Mouse (Mus musculus) heart, adult 2 months (tissue): ENCODE results near the gene Tub. TPM values are rescaled to one million over a fixed set of nuclear protein-coding genes. Genes with fewer than 3 reads are reported as not detected.

Experiments used
- DNase-seq, 2 experiments: peaks; one replicate each; pipeline ENCODE4 v3.0.0; 2021
- H3K27ac ChIP-seq: fragments of 200-600 bp; 2 replicates; pipeline ENCODE4 v1.8.1; 2022
- H3K27me3 ChIP-seq: fragments of 200-500 bp; 2 replicates; pipeline ENCODE4 v1.6.1; 2012; ENCODE audit warnings: mild to moderate bottlenecking, low read length, inconsistent platforms, mixed read lengths; ENCODE audit not compliant: control insufficient read depth, insufficient read depth
- H3K36me3 ChIP-seq: fragments of 200-500 bp; 2 replicates; pipeline ENCODE4 v1.6.1; 2012; ENCODE audit warnings: low read length, inconsistent platforms; ENCODE audit not compliant: control insufficient read depth, insufficient read depth
- H3K4me1 ChIP-seq: fragments of 200-500 bp; 2 replicates; pipeline ENCODE4 v1.6.1; 2011; ENCODE audit warnings: low read length; ENCODE audit not compliant: control insufficient read depth, insufficient read depth
- H3K4me3 ChIP-seq: fragments of 200-600 bp; 2 replicates; pipeline ENCODE4 v1.8.1; 2022
- H3K79me2 ChIP-seq: fragments of 200-500 bp; replicated peaks from 2 replicates; pipeline ENCODE4 v1.6.1; 2012; ENCODE audit warnings: mild to moderate bottlenecking, inconsistent platforms, low read length, moderate library complexity, mixed read lengths; ENCODE audit not compliant: control insufficient read depth, insufficient read depth
- H3K9ac ChIP-seq: fragments of 200-500 bp; 2 replicates; pipeline ENCODE4 v1.6.1; 2012; ENCODE audit warnings: low read depth, mild to moderate bottlenecking, control low read depth, inconsistent platforms, low read length, mixed read lengths
- CTCF ChIP-seq: fragments of 200-600 bp; IDR thresholded peaks from 2 replicates; pipeline ENCODE4 v1.8.1; 2022; ENCODE audit warnings: antibody characterized with exemption, mild to moderate bottlenecking, moderate library complexity
- EP300 ChIP-seq: fragments of 200-500 bp; IDR thresholded peaks from 2 replicates; pipeline ENCODE4 v1.6.1; 2011; ENCODE audit warnings: low read depth, low read length, control low read depth; ENCODE audit not compliant: insufficient read depth
- POLR2A ChIP-seq: fragments of 200-500 bp; IDR thresholded peaks from 2 replicates; pipeline ENCODE4 v1.6.1; 2011; ENCODE audit warnings: mild to moderate bottlenecking, low read depth, low read length, control low read depth; ENCODE audit not compliant: insufficient read depth
- WGBS: fragments of 180-500 bp; shearing (Covaris S2); methylation state at CpG from one replicate; pipeline ENCODE4 v1.1.7; 2018; 5-methylcytosine and 5-hydroxymethylcytosine counted together
- intact Hi-C: fragments of 180-260 bp; cut with DNase I; formaldehyde crosslinking; loops from one replicate; pipeline ENCODE4 v1.15.1; 2025
- polyA plus RNA-seq: library from polyadenylated mRNA; depleted of rRNA; stranded (reverse); fragments of >200 nt; gene quantifications from 2 replicates; pipeline ENCODE4 v1.2.3, GENCODE M21; 2012; rRNA removed
- total RNA-seq, 2 experiments: library from RNA; stranded (reverse); gene quantifications; 2 replicates each; pipeline ENCODE4 v1.2.3; 2021

The Tub gene
- total and polyA plus RNA-seq, 3 experiments, result 0.26 to 0.52 (median 0.45) TPM

DNA sequence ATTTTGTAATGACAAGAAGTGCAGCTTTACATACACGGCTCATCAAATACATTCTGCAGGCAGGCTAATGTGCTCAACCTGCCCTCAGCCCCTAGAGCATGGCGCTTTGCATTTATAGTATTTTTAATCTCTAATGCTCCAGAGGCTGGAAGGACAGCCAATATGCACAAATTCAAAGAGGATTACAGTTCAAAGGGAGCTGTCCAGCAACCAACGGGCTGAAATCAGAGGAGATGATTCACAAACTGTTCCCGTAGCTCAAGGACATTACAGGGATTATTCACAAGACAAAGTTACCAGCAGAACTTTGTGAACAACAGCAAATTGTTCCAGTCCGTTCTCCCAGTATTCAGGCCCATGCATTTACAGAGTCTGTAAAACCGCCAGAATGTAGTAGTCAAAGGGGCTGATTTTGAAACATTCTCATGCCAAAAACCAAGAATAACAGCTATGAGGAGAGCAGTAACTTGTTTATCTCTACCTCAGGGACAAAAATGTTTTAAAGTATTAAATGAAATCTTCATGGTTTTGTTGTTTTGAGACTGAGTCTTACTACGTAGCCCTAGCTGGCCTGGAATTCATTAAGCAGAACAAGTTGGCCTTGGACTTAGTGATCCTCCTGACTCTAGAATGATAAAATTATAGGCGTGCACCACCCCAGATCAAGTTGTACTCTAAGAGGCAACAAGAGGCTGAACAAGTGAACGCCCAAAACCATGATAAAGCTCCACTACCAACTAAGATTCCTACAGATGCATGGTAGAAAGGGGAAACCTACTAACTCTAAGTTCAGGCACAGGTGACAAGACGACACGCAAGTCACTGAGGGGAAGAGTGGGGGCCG lies 132.4 kb downstream of the Tub start:
- Histone ChIP-seq H3K4me3 (peak overlapping the region; percentile 46), H3K4me1 (no peaks in the 10 kb centered on the region), H3K27me3 (peaks cover 4% of the 10 kb centered on the region), H3K27ac (no peak overlapping the region), H3K79me2 (no peaks in the 10 kb centered on the region), H3K9ac (peak overlapping the region; percentile 56), H3K36me3 (no peaks in the 10 kb centered on the region)
- intact Hi-C loops, result no loop called here
- WGBS, result 26% methylated on average over 12 of the region's 12 CpGs
- peak in 1 of 2 experiments; percentile 40 for DNase-seq
- TF ChIP-seq EP300 (no peak), CTCF (no peak), POLR2A (no peak)

DNA sequence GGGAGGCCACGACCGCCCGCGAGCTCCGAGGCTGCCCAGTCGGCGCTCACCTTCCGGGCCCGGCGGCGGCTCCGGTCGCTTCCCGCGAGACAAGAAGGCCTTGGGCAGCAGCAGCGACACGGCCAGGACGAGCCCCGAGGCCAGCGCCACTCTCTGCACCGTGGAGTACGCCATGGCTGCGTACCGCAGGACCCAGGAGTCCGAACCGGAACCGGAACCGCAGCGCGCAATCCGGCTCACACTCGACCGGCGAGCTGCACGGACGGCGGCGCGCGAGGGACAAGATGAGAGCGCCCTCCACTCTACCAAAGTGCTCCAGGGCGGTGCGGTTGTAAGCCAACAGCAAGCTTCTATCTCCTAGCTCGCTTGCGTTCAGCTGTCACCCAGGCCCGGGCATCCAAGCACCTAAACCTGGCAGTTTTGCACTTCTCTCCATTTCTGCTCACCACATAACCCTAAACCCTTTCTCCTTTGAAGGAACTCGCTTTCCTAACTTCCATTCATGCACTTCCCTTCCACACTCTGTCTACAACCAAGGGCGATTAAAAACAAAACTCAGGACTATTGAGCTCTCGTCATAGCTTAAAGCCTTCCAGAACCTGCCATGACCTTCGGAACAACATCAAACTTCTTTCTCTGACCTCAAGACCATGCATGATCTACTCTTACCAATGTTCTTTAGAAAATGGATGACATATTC lies 133.1 kb downstream of the Tub start, which contains the start of gene Ric3:
Gene Ric3 (minus strand): TSS at position 219 of the 700 bp plus-strand sequence.
- Histone ChIP-seq H3K27ac (no peak within 1 kb of the TSS), H3K4me1 (no peaks in the 10 kb centered on the region), H3K79me2 (no peaks in the 10 kb centered on the region), H3K9ac (peak within 1 kb of the TSS; percentile 56), H3K36me3 (no peaks in the 10 kb centered on the region), H3K27me3 (peaks cover 4% of the 10 kb centered on the region), H3K4me3 (peak within 1 kb of the TSS; percentile 46)
- 5% methylated on average over 48 of the region's 50 CpGs for WGBS
- no peak for TF ChIP-seq POLR2A
- no peak for TF ChIP-seq CTCF
- no peak for TF ChIP-seq EP300
- DNase-seq, result peak; percentile 45 to 52
- intact Hi-C loops, result no loop called here

DNA sequence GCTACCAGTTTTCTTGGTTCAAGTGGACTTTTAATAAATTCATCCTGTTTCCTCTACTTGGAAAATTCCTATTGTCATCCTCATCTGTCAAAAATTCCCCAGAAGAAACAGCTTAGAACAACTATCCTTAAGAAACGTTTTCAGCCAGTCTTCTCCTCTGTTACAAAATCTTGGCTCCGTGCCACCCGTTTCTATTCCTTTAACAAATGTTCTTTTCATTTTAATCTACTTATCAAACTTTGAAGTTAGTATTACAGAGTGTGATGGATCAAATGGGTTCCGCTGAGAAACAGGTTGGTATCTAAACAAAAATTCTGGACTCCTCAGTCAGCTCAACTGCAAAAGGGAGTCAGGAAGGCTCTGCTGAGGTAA lies 133.7 kb downstream of the Tub start:
- no peak overlapping the region for H3K9ac ChIP-seq
- no peak overlapping the region for H3K4me3 ChIP-seq
- no peaks in the 10 kb centered on the region for H3K4me1 ChIP-seq
- no peak for DNase-seq
- H3K79me2 ChIP-seq, result no peaks in the 10 kb centered on the region
- intact Hi-C loops, result no loop called here
- WGBS, result 68% methylated on average over 4 of the region's 4 CpGs
- H3K27me3 ChIP-seq, result peaks cover 4% of the 10 kb centered on the region
- H3K36me3 ChIP-seq, result no peaks in the 10 kb centered on the region
- H3K27ac ChIP-seq, result no peak overlapping the region
- TF ChIP-seq POLR2A (no peak), CTCF (no peak), EP300 (no peak)

Other genes with a start within 250 kb of the Tub start
- gene Olfr512, start 237.0 kb upstream of the Tub start, total RNA-seq, result not detected
- not detected in 2 replicates for gene Olfr512, start 237.0 kb upstream of the Tub start, polyA plus RNA-seq
- not detected for gene Olfr513, start 199.4 kb upstream of the Tub start, total RNA-seq
- not detected in 2 replicates for gene Olfr513, start 199.4 kb upstream of the Tub start, polyA plus RNA-seq
- gene Olfr514, start 124.3 kb upstream of the Tub start, total RNA-seq, result not detected
- not detected in 2 replicates for gene Olfr514, start 124.3 kb upstream of the Tub start, polyA plus RNA-seq
- not detected for gene Olfr516, start 99.8 kb upstream of the Tub start, total RNA-seq
- gene Olfr516, start 99.8 kb upstream of the Tub start, polyA plus RNA-seq, result not detected in 2 replicates
- gene Olfr517, start 78.0 kb upstream of the Tub start, total RNA-seq, result not detected
- not detected in 2 replicates for gene Olfr517, start 78.0 kb upstream of the Tub start, polyA plus RNA-seq
- gene Olfr518, start 65.3 kb upstream of the Tub start, total RNA-seq, result not detected
- gene Olfr518, start 65.3 kb upstream of the Tub start, polyA plus RNA-seq, result not detected in 2 replicates
- not detected for gene Olfr519, start 55.9 kb upstream of the Tub start, total RNA-seq
- not detected in 2 replicates for gene Olfr519, start 55.9 kb upstream of the Tub start, polyA plus RNA-seq
- gene Nlrp10, start 20.2 kb upstream of the Tub start, total RNA-seq, result 10 to 100 TPM; 17.4 to 21.0 TPM
- 8.1 and 14.4 TPM in 2 replicates for gene Nlrp10, start 20.2 kb upstream of the Tub start, polyA plus RNA-seq
- 10 to 100 TPM; 78.6 to 97.2 TPM for gene Eif3f, start 15.9 kb upstream of the Tub start, total RNA-seq
- gene Eif3f, start 15.9 kb upstream of the Tub start, polyA plus RNA-seq, result 72.1 and 72.8 TPM in 2 replicates
- gene Ric3, start 133.0 kb downstream of the Tub start, total RNA-seq, result 1 to 10 TPM; 1.1 to 1.9 TPM
- 0.57 and 0.79 TPM in 2 replicates for gene Ric3, start 133.0 kb downstream of the Tub start, polyA plus RNA-seq
- gene Lmo1, start 224.9 kb downstream of the Tub start, total RNA-seq, result 1 to 10 TPM; 2.0 to 2.8 TPM
- 8.1 and 8.6 TPM in 2 replicates for gene Lmo1, start 224.9 kb downstream of the Tub start, polyA plus RNA-seq